Mouse (Mus musculus) megakaryocyte, embryonic 14.5 days (primary cell): ENCODE results near the gene Fasn.

ENCODE experiments used
- FLI1 ChIP-seq: IDR thresholded peaks from 2 replicates; pipeline ENCODE4 v1.6.1; 2012; ENCODE audit warnings: low read length, inconsistent platforms, mixed read lengths
- GATA1 ChIP-seq: IDR thresholded peaks from 3 replicates; pipeline ENCODE4 v1.6.1; 2012; ENCODE audit warnings: mixed read lengths, low read length, inconsistent platforms, borderline replicate concordance

DNA sequence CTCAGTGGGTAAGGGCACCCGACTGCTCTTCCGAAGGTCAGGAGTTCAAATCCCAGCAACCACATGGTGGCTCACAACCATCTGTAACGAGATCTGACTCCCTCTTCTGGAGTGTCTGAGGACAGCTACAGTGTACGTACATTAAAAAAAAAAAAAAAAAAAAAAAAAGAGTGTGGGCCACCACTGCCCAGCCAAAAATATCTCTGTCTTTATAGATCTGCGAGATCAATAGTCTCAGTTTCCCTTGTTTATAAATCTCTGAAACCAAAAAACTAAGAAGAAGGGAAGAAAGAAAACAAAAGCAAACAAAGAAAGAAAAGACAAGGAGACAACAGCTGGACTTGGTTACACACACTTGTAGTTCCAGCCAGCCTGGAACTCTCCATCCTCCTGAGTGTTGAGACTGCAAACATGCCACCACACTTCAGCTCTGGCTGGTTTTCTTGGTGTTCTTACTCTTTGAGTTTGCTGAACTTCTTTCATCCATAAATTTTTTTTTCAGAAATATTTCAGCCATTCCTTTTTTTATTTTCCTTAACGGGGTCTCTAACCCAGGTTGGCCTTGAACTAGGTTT lies 24.9 kb downstream of the Fasn start:
- TF ChIP-seq GATA1 (no peak), FLI1 (no peak)
